Mouse (Mus musculus): ENCODE measurements around the gene Hip1r.
A peak's percentile ranks its signal among the peaks of the same experiment; 100 is the strongest.

Gene Hip1r

GRCm38 (mm10) chr5:123972453-123972852, 975 bp upstream of the Hip1r start:
- DNase-seq (ENCODE audit: low spot score in 2 of 2), result no peak

GRCm38 (mm10) chr5:123974179-123974485, 704 bp downstream of the Hip1r start:
- no peak for DNase-seq (ENCODE audit: low spot score in 2 of 2)

- no peak for DNase-seq (ENCODE audit: low spot score in 2 of 2)
Observed at GRCm38 (mm10) chr5:123974616-123975111, 1.2 kb downstream of the Hip1r start.

GRCm38 (mm10) chr5:123975668-123976180, 2.3 kb downstream of the Hip1r start:
- no peak for DNase-seq (ENCODE audit: low spot score in 2 of 2)

GRCm38 (mm10) chr5:123977231-123977630, 3.8 kb downstream of the Hip1r start:
- DNase-seq (ENCODE audit: low spot score in 2 of 2), result no peak

- DNase-seq (ENCODE audit: low spot score in 2 of 2), result no peak
Observed at GRCm38 (mm10) chr5:123978131-123978530, 4.7 kb downstream of the Hip1r start.

- no peak for DNase-seq (ENCODE audit: low spot score in 2 of 2)
Observed at GRCm38 (mm10) chr5:123979221-123979979, 6.0 kb downstream of the Hip1r start.

- DNase-seq (ENCODE audit: low spot score in 2 of 2), result no peak
Observed at GRCm38 (mm10) chr5:123979980-123980369, 6.5 kb downstream of the Hip1r start.

GRCm38 (mm10) chr5:123980521-123981249, 7.3 kb downstream of the Hip1r start:
- no peak for DNase-seq (ENCODE audit: low spot score in 2 of 2)

- peak; percentile 69 to 78 for DNase-seq (ENCODE audit: low spot score in 2 of 2)
Observed at GRCm38 (mm10) chr5:123981250-123981554, 7.8 kb downstream of the Hip1r start.

GRCm38 (mm10) chr5:123982838-123983237, 9.4 kb downstream of the Hip1r start:
- no peak for DNase-seq (ENCODE audit: low spot score in 2 of 2)

GRCm38 (mm10) chr5:123985434-123985833, 12.0 kb downstream of the Hip1r start:
- DNase-seq (ENCODE audit: low spot score in 2 of 2), result peak; percentile 68 to 77

- no peak for DNase-seq (ENCODE audit: low spot score in 2 of 2)
Observed at GRCm38 (mm10) chr5:123986925-123987324, 13.5 kb downstream of the Hip1r start.

GRCm38 (mm10) chr5:123987511-123987910, 14.1 kb downstream of the Hip1r start:
- no peak for DNase-seq (ENCODE audit: low spot score in 2 of 2)

- peak in 1 of 2 experiments; percentile 42 for DNase-seq (ENCODE audit: low spot score in 2 of 2)
Observed at GRCm38 (mm10) chr5:123989941-123990885, 16.8 kb downstream of the Hip1r start.

GRCm38 (mm10) chr5:123991321-123991720, 17.9 kb downstream of the Hip1r start:
- peak in 1 of 2 experiments; percentile 33 for DNase-seq (ENCODE audit: low spot score in 2 of 2)

- peak in 1 of 2 experiments; percentile 37 for DNase-seq (ENCODE audit: low spot score in 2 of 2)
Observed at GRCm38 (mm10) chr5:123992193-123992637, 18.8 kb downstream of the Hip1r start.

- DNase-seq (ENCODE audit: low spot score in 2 of 2), result peak; percentile 85 to 90
Observed at GRCm38 (mm10) chr5:123992794-123993193, 19.4 kb downstream of the Hip1r start.

GRCm38 (mm10) chr5:123993263-123994036, 20.0 kb downstream of the Hip1r start:
- DNase-seq (ENCODE audit: low spot score in 2 of 2), result peak; percentile 88 to 89

- DNase-seq (ENCODE audit: low spot score in 2 of 2), result peak in 1 of 2 experiments; percentile 32
Observed at GRCm38 (mm10) chr5:123994468-123994867, 21.0 kb downstream of the Hip1r start.

- no peak for DNase-seq (ENCODE audit: low spot score in 2 of 2)
Observed at GRCm38 (mm10) chr5:123995388-123995787, 22.0 kb downstream of the Hip1r start.

Measured in right cerebral cortex, postnatal 10 days (tissue).